Mouse (Mus musculus) testis, postnatal 10 days (tissue): ENCODE results near the gene Irx3.

Experiments
- DNase-seq: peaks from one replicate; pipeline ENCODE4 v3.0.0; 2021; ENCODE audit warnings: low spot score

The Irx3 gene

GRCm38 (mm10) chr8:91801839-91802238, at the start of gene Irx3:
TSS of gene Irx3 (minus strand) at chr8:91802067.
- peak; percentile 65 for DNase-seq

GRCm38 (mm10) chr8:91851359-91851758, 49.5 kb upstream of the Irx3 start:
- DNase-seq = no peak

GRCm38 (mm10) chr8:91849984-91850383, 48.1 kb upstream of the Irx3 start:
- no peak for DNase-seq

GRCm38 (mm10) chr8:91849529-91849928, 47.7 kb upstream of the Irx3 start:
- DNase-seq = no peak

GRCm38 (mm10) chr8:91845641-91846040, 43.8 kb upstream of the Irx3 start:
- DNase-seq = no peak

- DNase-seq = no peak
These were observed 35.3 kb upstream of the Irx3 start for GRCm38 (mm10) chr8:91837131-91837530.

GRCm38 (mm10) chr8:91836685-91837084, 34.8 kb upstream of the Irx3 start:
- DNase-seq = no peak

- no peak for DNase-seq
These were observed 25.8 kb upstream of the Irx3 start for GRCm38 (mm10) chr8:91827661-91828060.

GRCm38 (mm10) chr8:91827192-91827591, 25.3 kb upstream of the Irx3 start:
- DNase-seq = no peak

- DNase-seq = no peak
These were observed 21.5 kb upstream of the Irx3 start for GRCm38 (mm10) chr8:91823357-91823756.

- DNase-seq = no peak
These were observed 20.9 kb upstream of the Irx3 start for GRCm38 (mm10) chr8:91822746-91823145.

GRCm38 (mm10) chr8:91821976-91822375, 20.1 kb upstream of the Irx3 start:
- DNase-seq = no peak

GRCm38 (mm10) chr8:91819778-91820177, 17.9 kb upstream of the Irx3 start:
- no peak for DNase-seq

GRCm38 (mm10) chr8:91818784-91819183, 16.9 kb upstream of the Irx3 start:
- no peak for DNase-seq

GRCm38 (mm10) chr8:91814106-91814505, 12.2 kb upstream of the Irx3 start:
- no peak for DNase-seq

GRCm38 (mm10) chr8:91806720-91807241, 4.9 kb upstream of the Irx3 start:
- DNase-seq = no peak

- DNase-seq = no peak
These were observed 4.3 kb upstream of the Irx3 start for GRCm38 (mm10) chr8:91806084-91806719.

GRCm38 (mm10) chr8:91805254-91805671, 3.4 kb upstream of the Irx3 start:
- DNase-seq = peak; percentile 45

GRCm38 (mm10) chr8:91804403-91805253, 2.8 kb upstream of the Irx3 start:
- no peak for DNase-seq

GRCm38 (mm10) chr8:91803515-91804402, 1.9 kb upstream of the Irx3 start:
- DNase-seq = no peak

GRCm38 (mm10) chr8:91802401-91803322, 795 bp upstream of the Irx3 start:
- DNase-seq = no peak
